Mouse (Mus musculus) right cerebral cortex, postnatal 10 days (tissue): ENCODE measurements at regions not wholly inside any gene's neighbourhood (a gene's known extent, or its start where the extent isn't known, plus 50 kb on each side); places are given as distances from the start of the nearest gene placed in this dataset.

Source experiments
- DNase-seq, 2 experiments: peaks; one replicate each; pipeline ENCODE4 v3.0.0; 2021; ENCODE audit warnings: low spot score in 2 of 2

DNA sequence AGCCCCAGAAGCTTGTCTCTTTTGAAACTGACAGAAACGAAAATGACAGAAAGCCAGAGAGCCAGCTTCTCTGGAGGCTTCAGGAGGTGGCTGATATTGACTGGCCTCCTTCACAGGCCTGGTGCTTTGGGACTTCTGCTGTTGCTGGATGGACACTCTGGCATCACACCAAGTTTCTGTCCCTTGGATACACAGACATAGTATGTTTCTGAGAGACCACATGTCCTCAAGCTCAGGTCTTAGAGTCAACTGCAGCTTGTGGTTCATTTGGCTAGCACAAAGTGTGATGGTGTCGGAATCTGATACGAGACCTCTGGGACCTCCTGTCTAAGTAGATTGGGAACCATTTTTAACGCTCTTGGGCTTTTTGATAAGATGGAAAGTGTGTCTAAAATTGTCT lies 502.0 kb downstream of the Sqor start:
- no peak for DNase-seq

DNA sequence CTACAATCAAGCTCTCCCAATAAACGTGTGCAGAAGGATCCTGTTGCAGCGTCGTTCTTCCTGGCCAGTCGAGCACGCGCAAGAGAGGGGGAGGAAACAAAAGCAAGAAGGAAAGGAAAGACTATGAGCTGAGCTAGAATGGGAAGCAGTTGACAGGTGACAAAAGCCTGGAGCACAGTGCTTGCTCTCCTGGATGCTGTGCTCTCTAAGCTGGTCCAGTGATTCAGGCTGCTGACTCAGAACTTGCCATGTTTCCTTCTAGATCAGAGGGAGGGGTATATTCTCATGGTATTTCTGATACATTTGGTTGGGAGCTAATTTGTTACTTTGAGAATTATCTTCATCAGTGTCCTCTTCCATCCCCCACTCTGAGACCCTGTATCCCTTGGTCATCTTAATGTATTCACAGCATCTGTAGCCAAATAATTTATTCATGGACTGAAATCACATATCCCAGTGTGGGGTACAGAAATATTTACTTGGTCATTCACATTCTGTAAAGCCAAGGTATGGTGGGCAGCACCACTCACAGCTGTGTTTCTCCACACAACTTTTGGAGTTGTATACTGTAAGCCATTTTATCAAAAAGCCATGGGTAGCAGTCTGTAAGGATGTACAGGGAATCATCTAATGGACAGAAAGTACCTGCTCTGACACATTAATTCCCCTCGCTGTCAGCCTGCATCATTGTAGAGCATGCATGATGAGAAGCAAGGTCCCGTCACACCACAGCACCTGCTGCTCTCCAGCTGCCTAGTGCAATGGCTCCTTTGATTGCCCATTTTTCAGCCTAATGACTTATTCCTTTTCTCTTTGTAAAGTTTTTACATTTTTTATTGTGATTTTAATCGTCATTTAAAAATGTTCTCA lies 510.1 kb downstream of the Sqor start:
- no peak for DNase-seq

DNA sequence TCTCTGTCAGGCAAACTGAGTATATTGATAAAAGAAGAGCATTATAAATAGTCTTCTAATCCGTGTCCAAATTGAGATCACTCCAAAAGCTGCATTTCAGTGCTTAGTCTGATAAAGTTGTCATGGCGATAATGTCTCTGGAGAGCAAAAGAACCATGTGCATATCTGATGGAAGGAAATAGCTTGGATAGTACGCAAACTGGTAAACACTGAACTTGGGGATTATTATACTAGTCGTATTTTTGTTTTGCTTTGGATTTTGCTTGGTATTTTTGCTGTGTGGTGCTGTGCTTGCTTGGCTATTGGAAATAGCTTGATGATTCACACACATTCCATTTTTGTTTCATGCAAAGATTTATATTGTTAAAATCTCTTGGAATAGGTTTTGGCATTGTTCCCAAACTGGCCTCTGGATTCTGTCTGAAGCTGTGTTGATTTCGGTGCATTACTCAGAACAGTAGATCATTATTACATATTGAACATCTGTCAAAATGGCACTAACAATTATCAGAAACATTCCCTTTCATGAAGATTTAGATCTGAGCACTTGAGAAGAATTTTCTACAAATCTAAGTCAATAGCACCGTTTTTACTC lies 510.8 kb downstream of the Sqor start:
- DNase-seq, result no peak

DNA sequence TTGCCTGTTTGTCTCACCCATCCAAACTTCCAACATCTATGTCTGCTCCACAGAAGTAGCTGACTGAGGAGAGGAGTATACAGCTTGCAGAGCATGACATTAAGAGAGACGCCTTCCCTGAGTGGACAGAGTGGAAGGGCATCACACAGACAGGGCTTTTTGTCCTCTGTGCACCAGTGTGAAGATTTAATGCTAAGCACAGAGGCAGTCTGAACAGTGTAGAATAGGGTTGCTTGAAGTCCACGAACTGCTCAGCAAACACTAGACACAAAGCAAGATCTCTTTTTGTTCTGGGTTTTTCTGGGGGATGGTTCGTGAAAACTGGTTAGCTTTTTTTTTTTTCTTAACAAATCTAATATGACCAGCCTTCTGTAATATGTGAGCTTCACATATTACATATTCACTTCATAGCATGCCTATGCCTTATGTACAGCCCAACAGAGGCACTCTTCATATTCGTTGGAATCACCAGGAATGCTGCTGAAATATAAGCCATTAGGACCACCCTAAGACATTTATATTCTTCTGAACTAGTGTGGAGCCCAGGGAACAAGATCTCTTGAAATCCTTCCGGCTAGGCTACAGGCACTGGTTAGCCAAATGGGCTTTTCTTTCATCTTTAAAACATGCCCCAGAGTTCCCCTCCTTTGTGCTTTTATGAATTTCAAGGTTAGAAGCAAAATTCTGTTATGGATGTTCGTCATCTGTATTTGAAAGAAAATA lies 546.7 kb downstream of the Sqor start:
- no peak for DNase-seq

DNA sequence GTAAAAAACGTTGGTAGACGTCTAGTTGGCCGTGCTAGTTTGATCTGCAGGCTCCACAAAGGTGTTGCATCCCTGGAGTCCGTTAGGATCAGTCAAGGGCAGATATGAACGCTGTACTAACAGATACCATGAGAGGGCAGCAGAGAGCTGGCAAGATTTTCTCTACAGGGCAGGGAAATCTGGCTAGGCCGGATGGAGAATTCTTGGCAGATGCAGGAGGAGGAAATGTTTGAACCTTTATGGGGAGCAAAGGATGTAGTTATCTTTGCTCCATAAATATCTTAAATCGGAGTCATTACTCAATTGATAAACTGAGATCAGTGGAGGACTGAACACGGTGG lies 547.2 kb downstream of the Sqor start:
- peak; percentile 86 to 91 for DNase-seq

DNA sequence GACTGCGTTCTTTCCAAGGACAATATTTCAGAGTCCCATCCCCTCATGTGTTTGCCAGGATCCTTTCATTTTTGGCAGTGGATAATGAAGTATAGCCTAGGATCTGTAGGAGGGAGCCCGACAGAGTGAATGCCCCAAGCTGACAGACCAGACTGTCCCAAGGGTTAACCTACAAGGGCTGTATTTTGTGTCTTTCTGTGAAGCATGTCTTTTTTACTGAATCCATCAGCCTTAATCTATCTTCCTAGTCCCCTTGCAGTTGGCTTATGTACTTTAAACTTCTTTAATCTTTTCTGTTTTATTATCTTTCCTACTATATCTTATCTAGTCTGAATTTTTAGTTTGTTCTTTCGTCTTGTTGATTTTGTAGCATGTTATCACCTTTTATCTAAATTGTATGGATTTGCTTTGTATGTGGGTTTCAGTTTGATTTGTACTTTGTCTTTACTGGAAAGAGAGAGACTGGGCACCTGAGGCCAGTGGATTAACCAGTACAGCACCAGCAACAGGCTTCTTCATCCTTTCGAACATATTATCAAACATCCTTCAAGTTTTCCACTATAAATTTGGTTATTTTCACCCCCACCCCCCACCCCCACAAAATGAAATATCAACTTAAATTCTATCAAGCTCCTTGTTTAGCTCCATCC lies 555.5 kb downstream of the Sqor start:
- no peak for DNase-seq

DNA sequence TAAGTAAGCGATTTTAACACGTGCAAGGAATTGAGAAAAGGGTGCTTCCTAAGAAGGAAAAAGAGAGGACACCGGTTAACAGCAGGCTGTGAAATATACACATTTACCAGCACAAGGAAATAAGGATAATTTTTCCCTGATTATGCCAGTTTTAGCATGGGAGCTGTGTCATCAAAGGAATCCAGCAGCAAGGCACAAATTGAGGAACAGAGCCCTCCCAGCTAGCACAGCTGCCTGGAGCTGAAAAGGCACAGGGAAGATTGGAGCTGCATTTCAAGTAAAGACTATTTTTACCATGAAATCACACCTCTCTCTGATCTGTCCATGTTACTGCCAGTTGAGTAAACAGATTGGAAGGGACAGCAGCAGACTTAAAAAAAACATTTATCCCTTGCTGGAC lies 558.7 kb downstream of the Sqor start:
- peak; percentile 40 to 46 for DNase-seq

DNA sequence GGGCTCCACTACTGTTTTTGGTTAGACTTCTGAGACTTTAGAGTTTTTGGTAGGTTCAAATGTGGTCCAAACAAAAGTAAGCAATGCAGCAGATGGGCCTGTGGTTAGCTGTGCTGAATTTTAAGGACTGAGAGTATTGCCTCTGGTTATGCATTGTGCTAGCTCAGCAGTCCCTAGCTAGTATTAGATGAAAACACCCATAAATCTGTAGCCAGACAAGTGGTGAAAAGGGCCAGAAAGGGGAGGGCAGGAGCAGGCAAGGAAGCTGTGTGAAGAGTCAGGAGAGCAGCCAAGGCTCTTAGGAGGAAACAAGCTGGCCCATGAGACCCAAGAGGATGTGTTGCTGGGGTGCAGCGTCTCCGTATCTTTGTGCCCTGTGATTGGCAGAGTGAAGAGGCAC lies 559.9 kb downstream of the Sqor start:
- no peak for DNase-seq

DNA sequence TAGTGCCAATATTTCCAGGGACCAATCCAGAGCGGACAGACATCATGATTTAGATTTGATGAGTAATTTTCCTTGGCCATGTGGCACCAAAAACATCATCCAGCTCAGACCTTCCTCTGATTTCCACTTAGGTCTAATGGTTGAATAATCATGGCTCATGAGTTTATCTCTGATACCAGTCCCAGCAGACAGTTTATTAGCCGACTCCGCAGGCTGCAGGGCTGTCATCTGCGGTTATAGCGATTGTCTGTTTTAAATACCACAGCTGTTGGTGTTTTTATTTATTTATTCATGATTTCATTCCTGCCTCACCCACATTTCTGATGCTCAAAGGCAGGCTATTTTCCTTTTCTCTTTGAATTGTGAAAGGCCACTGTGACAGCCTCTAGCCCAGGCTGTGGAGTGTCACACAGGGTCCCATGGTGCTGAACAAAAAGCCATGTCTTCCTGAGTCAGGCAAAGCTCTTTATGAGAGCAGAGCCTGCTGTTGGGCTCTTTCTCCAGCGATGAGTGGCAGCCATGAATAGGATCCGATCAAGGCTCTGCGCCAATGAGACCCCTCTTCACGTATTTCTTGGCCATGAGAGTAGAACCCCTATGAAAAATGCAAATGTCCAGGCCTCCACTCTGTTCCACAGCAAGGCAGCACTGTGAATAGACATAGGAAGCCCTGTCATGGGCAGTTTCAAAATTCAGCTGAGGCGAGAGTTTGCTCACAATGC lies 584.7 kb downstream of the Sqor start:
- peak; percentile 71 to 77 for DNase-seq

DNA sequence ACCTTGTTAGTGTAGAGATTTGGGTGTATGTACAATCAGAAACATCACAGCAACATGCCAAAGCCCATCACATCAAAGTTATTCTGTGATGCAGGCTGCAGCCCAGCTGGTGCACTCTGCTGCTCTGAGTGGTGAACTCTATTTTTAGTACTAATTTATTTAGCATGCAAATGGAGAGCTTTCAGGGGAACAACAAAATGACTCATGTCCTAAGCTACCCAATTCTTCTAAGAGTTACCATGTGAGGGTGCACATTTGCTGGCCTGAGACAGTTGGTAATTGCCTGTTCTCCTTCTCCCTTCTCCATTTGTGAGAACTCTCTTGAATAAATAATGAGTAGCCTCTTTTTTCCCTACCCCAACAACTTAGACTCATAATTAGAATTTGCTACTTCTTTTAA lies 599.2 kb downstream of the Sqor start:
- peak; percentile 19 to 34 for DNase-seq

DNA sequence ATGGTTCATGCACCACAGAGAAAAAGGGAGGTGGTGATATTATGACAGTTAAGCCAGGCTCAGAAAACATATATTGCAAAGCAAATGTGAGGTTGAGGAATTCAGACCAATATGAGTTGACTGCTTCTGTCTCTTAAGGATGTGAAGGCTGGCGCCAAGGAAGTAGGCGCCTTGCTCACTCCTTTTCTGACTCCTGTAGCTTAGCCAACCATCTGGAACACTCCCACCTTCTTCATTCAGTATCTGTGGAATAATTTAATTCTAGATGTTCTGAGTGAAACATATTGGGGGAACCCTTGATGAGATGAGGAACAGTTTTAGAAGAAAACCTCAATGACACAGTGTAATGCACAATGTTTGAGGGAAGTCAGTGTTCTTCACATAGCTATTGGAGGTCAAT lies 601.5 kb downstream of the Sqor start:
- DNase-seq, result peak in 1 of 2 experiments; percentile 28

DNA sequence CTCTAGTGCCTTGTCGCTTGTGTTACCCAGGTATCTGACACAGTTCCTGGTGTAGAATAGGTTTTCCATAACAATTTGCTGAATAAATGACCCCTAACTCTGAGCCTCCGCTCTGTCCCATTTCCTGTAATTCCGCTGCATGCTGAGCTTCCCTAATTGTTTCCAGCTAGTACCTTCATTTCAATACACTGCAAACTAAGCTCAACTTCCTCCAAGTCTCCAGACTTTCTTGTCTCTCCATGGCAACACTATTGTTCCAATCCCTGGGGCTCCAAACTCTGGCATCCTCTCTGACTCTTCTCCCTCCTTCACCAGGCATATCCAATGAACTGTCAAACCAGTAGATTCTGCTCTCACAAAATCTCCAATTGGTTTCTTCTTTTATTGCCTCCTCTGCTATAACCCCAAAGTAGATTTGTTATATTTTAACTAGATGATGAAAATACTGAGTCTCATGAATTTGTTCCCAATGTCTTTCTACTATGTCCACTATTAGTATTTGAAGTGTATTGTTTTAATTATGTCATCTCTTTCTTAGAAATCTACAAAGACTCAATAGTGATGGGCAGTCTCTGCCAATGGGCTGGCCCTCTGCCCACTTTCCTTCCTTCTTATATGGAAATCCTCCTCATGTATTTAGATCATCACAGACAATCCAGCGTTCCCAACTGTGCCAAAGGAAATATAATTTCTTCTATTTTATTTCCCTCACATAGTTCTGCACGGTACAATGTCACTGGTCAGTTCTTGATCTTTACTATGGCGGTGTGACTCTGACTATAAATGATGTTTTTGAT lies 620.8 kb downstream of the Sqor start:
- peak; percentile 30 to 32 for DNase-seq

DNA sequence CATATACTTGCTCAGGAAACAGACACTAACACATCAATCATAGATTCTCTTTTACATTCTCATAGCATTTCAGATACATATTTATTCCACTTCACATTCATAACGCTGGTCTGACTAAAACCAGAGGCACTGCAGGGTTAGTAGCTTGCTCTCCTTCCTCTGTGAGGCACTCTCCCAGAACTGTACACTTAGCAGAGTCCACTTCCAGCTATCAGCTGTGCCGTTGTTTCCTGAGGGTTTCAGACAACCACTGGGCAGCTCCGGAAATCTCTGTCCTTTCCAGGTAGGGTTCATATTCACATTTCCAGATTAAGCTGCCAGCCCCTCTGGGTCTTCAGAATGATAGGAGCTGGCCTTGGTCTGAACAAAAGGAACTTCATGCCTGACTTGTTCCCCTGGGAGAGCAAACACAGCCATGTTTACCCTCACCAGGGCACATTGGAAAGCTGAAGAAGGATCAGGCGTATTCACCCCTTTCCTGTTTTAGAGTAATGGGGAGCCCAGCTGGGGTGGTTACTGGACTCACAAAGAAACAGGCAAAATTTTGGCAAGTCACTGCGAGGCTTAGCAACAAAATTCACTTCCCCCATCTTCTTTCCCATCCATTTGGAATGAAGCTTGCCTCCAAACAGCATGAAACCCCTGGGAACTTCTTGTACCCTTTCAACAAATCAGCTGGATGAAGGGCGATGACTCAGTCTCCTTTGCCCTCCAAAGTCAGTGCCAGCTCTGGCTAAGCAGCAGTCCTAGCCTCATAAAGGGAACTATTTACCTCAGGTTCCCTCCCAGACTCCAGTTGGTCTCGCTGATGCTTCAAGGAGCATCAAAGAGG lies 622.0 kb downstream of the Sqor start:
- peak; percentile 52 to 58 for DNase-seq

DNA sequence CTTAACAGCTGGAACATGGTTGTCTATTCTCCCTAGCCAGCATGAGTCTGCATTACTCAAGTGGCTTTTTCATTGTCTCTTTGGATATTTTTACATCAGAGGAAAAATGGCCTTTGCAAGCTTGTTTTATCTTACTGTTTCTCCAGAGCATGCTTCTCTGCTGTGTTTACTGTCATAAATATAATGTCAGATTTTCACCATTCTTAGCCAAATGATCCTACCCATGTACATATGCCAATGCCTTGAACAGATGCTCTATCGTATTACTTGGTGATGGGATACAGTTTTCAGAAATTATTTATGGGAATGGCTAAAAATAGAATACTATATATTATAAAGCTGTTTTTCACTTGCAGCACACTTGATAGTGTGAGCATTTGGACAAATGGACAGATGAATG lies 625.9 kb downstream of the Sqor start:
- no peak for DNase-seq

DNA sequence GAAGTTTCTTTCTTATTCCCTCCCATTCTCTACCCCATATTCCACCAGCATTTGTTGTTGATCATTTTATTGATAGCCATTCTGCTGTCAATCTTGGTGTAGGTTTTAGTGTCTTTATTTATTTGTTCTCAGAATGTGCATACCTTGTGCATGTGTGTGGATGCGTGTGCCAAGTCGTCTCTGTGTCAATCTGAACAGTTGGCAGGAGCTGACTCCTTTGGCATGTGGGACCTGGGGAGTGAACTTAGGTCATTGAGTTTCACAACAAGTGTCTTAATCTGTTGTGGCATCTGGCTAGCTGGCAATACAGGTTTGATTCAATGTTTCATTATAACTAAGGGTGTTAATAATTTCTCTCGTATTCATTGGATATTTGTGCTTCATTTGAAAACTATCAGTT lies 629.3 kb downstream of the Sqor start:
- no peak for DNase-seq

DNA sequence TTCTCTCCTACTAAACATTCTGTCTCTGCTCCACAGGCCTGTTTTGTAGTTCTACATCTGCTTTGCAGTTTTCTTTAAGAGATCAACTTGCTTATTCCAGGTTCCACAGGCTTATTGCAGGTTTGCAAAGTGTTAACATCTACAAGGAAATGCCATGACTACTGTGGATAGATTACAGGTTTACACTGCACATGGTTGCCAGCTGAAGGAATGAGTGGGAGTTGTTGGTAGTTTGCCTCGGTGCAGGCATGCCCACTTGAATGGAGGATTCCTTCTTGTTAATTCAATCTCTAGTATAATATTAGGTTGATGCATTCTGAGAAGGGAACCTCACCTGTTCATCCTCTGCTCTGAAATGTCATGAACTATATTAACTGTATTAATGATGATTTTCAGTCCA lies 632.5 kb downstream of the Sqor start:
- DNase-seq, result no peak

DNA sequence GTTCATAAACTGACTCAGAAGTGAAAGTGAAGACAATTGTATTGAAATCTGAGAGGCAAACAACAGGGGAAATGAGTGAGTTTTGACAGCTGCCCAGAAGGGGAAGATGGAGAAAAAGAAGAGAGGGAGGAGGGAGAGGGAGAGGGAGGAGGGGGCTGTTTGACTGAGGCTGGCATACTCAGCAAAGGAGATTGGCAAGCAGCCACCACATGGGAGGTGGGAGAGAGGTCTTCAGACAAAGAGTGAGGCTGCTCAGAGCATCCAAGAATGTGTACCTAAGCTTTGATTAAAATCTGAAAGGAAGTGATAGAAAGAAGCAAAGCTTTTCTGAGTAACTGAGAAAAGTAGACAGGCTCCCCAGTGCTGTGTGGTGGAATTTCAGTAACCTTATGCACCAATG lies 636.0 kb downstream of the Sqor start:
- DNase-seq, result peak; percentile 24 to 25

DNA sequence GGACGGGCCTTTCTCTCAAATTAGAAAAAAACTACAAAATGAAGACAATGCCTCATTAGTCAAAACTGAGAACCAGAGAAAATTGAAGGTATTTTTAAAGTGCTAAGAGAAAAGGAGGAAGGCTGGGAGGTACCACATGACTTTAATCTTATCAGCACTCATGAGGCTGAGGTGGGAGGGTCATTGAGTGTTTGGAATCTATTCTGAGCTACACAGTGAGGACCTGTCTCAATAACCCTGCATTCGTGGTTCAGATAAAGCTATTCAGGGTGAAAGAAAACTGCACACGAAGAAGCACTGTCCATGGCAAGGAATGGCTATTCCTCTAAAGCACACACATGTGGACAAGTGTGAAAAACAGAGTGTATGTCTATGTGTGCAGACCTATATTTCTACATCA lies 644.0 kb downstream of the Sqor start:
- no peak for DNase-seq

DNA sequence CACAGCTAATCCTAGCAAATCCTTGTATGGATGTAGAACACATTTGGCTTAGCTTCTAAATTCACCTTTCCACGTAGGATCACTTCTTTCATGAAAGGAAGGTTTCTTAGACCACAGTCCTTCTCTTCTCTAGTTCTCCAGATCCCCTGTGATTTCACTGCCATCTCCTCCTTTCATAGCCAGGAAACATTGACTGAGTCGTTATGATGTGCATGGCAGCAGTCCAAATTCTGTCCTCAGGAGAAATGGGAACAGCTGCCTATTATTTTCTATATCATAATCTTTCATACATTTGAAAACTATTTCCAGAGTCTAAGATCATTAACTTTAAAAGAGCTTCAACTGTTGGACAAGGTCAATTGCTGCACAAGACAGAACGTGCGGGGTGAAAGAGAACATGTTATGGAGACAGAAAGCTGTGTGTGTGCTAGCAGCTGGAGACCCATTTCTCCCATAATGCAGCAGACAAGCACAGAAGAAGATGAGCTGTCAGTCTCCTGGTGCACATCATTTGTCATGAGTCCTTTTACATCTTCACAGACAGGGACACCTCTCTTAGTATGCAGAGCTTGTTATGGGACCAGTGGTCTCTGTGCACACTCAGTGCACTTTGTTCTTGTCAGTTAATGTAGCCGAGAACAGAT lies 631.6 kb upstream of the Sema6d start:
- no peak for DNase-seq

DNA sequence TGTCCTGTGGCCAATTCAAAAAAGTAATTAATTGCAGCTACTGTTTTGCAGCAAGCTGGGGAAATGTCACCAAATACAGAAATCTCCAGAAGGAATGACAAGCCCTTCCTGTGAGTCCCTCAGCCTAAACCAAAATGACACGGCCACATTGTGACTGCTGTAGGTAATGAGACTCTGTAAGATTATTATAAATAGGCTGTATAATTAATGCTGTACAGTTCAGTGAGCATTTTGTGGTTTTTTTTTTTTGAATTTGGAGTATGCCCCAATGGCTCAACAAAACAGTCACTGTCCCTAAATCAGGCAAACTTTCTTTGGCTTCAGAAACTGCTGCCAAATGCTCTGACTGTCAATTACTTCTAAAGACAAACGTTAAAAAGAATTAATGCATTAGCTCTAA lies 615.9 kb upstream of the Sema6d start:
- DNase-seq, result no peak
